Mouse (Mus musculus): ENCODE measurements around the gene S1pr3.

- no peak for TF ChIP-seq CTCF (IDR thresholded peaks at IDR 0.05; ENCODE audit: borderline replicate concordance, control insufficient read depth, extremely low read depth, insufficient read depth, low read length, poor library complexity)
- no peak for TF ChIP-seq POLR2A (IDR thresholded peaks at IDR 0.05; ENCODE audit: control insufficient read depth, extremely low read depth, insufficient read depth, low read length, poor library complexity)
These were observed 11.1 kb downstream of the S1pr3 start for GRCm38 (mm10) chr13:51419501-51419900.
